Mouse (Mus musculus) ES-Bruce4 (cell line): ENCODE measurements around the gene Ank2.

Source experiments
- CTCF ChIP-seq: IDR thresholded peaks from one replicate; pipeline ENCODE4 v1.8.1; 2011; ENCODE audit warnings: low read depth, low read length
- POLR2A ChIP-seq: IDR thresholded peaks from one replicate; pipeline ENCODE4 v1.8.1; 2011; ENCODE audit warnings: low read length; ENCODE audit not compliant: insufficient read depth

GRCm38 (mm10) chr3:127521156-127521555, 22.0 kb upstream of the Ank2 start:
- TF ChIP-seq CTCF (no peak), POLR2A (no peak)
